Mouse (Mus musculus): ENCODE results near the gene Stmnd1.

- no peak for TF ChIP-seq CTCF (IDR thresholded peaks at IDR 0.05; ENCODE audit: low read depth)
- no peak for TF ChIP-seq EP300 (IDR thresholded peaks at IDR 0.05; ENCODE audit: low read depth)
Observed at GRCm38 (mm10) chr13:46290537-46290936, 17.0 kb downstream of the Stmnd1 start.
